Mouse (Mus musculus) liver, embryonic 14.5 days (tissue): ENCODE measurements at regions not wholly inside any gene's neighbourhood (a gene's known extent, or its start where the extent isn't known, plus 50 kb on each side); places are given as distances from the start of the nearest gene placed in this dataset.

Experiments used
- ATAC-seq: fragments of 200-750 bp; cut with Nextera tagmentation; 2 replicates; pipeline ENCODE4 v1.8.0; 2017; ENCODE audit warnings: moderate number of reproducible peaks, mild to moderate bottlenecking, moderate library complexity; ENCODE audit not compliant: insufficient read depth
- DNase-seq, 3 experiments: peaks; one replicate each; pipeline ENCODE4 v3.0.0-alpha.2; 2012 to 2013; ENCODE audit warnings: low read depth in 3 of 3, low spot score in 3 of 3
- H3K27ac ChIP-seq: fragments of 300-500 bp; sonication (generic); 2 replicates; pipeline ENCODE4 v1.5.1; 2014; ENCODE audit warnings: moderate library complexity, mild to moderate bottlenecking, control low read depth, inconsistent platforms
- H3K27me3 ChIP-seq: fragments of 300-500 bp; sonication (generic); 2 replicates; pipeline ENCODE4 v1.6.1; 2014; ENCODE audit warnings: mild to moderate bottlenecking, low read length, moderate library complexity; ENCODE audit not compliant: control insufficient read depth, insufficient read depth
- H3K36me3 ChIP-seq: fragments of 300-500 bp; sonication (generic); replicated peaks from 2 replicates; pipeline ENCODE4 v1.6.1; 2014; ENCODE audit warnings: low read depth; ENCODE audit not compliant: control insufficient read depth, insufficient read depth
- H3K4me1 ChIP-seq, 2 experiments: fragments of 200-500 bp in 1 of 2; fragments of 300-500 bp in 1 of 2; sonication (generic) in 1 of 2; replicated peaks; 2 replicates each; pipeline ENCODE4 v1.6.1; 2012 to 2014; ENCODE audit warnings: antibody characterized with exemption in 1 of 2, inconsistent platforms in 1 of 2, low read length in 1 of 2; ENCODE audit not compliant: control insufficient read depth in 2 of 2, insufficient read depth in 2 of 2
- H3K4me2 ChIP-seq: fragments of 300-500 bp; sonication (generic); 2 replicates; pipeline ENCODE4 v1.6.1; 2014; ENCODE audit warnings: low read depth, mild to moderate bottlenecking, control low read depth, moderate library complexity
- H3K4me3 ChIP-seq, 2 experiments: fragments of 200-500 bp in 1 of 2; fragments of 300-500 bp in 1 of 2; sonication (generic) in 1 of 2; 2 replicates each; pipeline ENCODE4 v1.5.1; 2012 to 2014; ENCODE audit warnings: low read depth in 2 of 2, low read length in 2 of 2, mild to moderate bottlenecking in 2 of 2, control low read depth in 1 of 2, inconsistent platforms in 1 of 2, moderate library complexity in 1 of 2; ENCODE audit not compliant: insufficient read depth in 1 of 2
- H3K9ac ChIP-seq: fragments of 300-500 bp; sonication (generic); replicated peaks from 2 replicates; pipeline ENCODE4 v1.6.1; 2014; ENCODE audit warnings: mild to moderate bottlenecking, control low read depth, moderate library complexity
- H3K9me3 ChIP-seq: fragments of 300-500 bp; sonication (generic); 2 replicates; pipeline ENCODE4 v1.6.1; 2016; ENCODE audit warnings: low read length, mixed read lengths; ENCODE audit not compliant: control insufficient read depth
- CTCF ChIP-seq: IDR thresholded peaks from 2 replicates; pipeline ENCODE4 v1.5.1; 2016; ENCODE audit warnings: antibody characterized with exemption, low read depth, control low read depth
- EP300 ChIP-seq: IDR thresholded peaks from 2 replicates; pipeline ENCODE4 v1.6.1; 2016; ENCODE audit warnings: antibody characterized with exemption, low read depth
- WGBS: fragments of 180-500 bp; shearing (Covaris S2); extraction: QIAGEN DNeasy Blood & Tissue Kit; methylation state at CpG from one replicate; pipeline ENCODE4 v1.1.7; 2014; ENCODE audit not compliant: insufficient replicate concordance; 5-methylcytosine and 5-hydroxymethylcytosine counted together

DNA sequence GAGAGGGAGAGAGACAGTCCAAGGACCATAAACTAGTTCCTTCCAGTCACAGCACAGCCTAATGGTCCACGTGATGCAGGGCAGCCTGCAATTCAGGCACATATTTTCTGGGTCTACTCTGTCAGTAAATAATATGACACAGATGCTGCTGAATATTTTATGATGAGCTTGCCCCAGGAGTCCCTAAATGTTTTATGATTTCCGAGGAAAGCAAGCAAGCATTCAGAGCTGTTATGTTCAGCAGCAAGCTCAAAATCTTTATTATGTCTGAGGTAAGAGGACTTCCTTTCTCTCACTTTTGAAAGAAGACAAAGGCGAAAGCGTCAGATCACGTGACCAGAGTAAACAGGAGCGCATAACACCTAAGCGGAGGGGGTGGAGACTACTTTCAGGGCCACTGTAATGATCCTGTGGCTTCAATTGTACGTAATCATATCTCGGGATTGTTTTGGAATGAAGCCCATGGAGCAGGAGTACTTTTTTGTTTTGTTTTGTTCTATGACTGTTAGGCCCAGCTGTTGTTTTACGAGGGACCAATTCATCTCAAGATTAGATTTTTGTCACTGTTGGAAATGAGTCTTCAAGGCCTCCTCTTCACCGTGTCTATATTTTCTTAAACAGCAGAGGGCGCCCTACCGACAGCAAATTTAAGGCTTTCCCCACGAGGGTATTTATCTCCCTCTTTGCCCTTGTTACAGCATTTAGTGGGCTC is 107.8 kb downstream of the Cavin4 start:
- WGBS: 30% methylated on average over 14 of the region's 14 CpGs
- TF ChIP-seq EP300 (no peak), CTCF (peak; percentile 43)
- no peaks in the 10 kb centered on the region for H3K27me3 ChIP-seq
- H3K4me2 ChIP-seq: no peak overlapping the region
- no peak overlapping the region for H3K9ac ChIP-seq
- ATAC-seq (no peak), DNase-seq (peak in 1 of 3 experiments; percentile 1)
- H3K4me1 ChIP-seq: no peaks in the 10 kb centered on the region; a peak in 1 of 4 replicates
- no peaks in the 10 kb centered on the region for H3K36me3 ChIP-seq
- H3K9me3 ChIP-seq: no peaks in the 10 kb centered on the region
- H3K27ac ChIP-seq: no peak overlapping the region
- H3K4me3 ChIP-seq: no peak overlapping the region

DNA sequence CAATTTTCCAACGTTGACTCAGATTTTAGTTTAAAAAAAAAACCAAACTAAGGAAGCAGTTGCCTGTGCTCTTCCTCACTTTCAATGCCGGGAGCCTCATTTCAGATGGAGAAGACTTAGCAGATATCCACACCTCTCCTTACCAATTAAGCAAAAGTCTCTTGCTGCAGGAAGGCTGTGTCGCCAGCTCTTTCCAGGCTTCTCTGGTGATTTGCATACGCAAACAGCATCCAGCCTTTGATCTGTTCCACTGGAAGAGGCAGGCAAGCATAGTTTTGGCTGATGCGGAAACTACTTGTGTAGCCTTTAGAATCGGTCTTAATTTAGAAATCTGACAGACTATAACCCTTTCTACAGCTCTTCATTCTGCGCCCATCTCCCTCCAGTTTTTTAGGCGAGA is 108.5 kb downstream of the Cavin4 start:
- Histone ChIP-seq H3K4me1 (no peaks in the 10 kb centered on the region; a peak in 1 of 4 replicates), H3K36me3 (no peaks in the 10 kb centered on the region), H3K9ac (no peak overlapping the region), H3K9me3 (no peaks in the 10 kb centered on the region), H3K4me2 (no peak overlapping the region), H3K27me3 (no peaks in the 10 kb centered on the region), H3K4me3 (no peak overlapping the region), H3K27ac (no peak overlapping the region)
- TF ChIP-seq CTCF: no peak
- TF ChIP-seq EP300: no peak
- no peak for ATAC-seq
- no peak for DNase-seq
- 48% methylated on average over 8 of the region's 8 CpGs for WGBS

DNA sequence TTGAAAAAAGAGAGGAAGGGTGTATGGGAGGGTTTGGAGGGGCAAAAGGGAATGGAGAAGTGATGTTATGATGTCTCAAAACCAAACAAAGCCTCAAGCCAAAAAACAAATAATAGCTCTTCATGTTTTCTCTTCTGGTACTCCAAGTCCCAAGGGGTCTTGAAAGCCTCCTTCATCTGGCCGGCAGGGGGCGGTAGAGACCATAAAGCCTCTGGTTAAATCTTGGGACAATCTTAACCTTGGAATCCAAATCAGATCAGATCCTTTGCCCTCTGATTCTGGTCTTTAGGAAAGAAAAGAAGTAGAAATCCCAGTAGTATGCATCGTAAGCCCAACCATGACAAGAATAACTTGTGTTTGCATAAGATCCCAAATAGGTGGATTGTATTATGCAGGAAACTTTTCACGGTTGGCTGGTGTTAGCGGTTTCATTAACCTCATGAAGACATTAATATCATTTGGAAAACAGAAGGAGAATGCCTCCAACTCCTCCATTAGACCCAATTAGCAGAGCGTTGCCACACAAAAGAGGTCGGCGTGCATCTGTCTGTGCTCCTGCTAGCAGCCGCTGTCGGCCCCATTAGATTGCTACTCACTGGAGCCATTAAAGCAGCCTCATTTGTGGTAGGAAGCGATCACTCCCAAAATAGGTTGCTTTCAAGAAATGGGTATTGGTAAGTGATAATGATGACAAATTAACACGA is 116.0 kb downstream of the Cavin4 start:
- DNase-seq (peak in 1 of 3 experiments; percentile 4), ATAC-seq (no peak)
- Histone ChIP-seq H3K9me3 (no peaks in the 10 kb centered on the region), H3K4me2 (no peak overlapping the region), H3K4me3 (no peak overlapping the region), H3K27me3 (no peaks in the 10 kb centered on the region), H3K9ac (no peak overlapping the region), H3K4me1 (no peaks in the 10 kb centered on the region), H3K27ac (no peak overlapping the region), H3K36me3 (no peaks in the 10 kb centered on the region)
- WGBS: 59% methylated on average over 12 of the region's 12 CpGs
- TF ChIP-seq EP300 (no peak), CTCF (peak; percentile 65)

DNA sequence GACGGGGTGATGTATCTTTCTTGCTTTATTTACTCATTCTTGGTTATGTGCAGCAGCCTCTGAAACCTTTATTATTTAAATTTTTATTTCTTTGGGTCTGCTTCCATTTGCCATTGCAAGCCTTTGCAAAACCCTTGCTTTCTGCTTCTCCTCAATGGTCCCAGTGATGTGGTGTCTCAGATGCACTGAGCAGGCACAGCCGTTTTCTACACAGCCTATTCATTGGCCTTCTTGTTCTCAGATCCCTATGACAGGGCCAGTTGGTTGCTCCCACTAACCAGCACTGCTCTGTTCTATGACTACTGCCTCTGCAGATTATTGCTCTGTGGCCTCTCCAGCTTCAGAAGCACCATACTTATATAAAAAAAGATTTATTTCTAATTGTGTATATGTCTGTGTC is 116.6 kb downstream of the Cavin4 start:
- WGBS: 54% methylated on average over 2 of the region's 2 CpGs
- no peak overlapping the region for H3K9ac ChIP-seq
- H3K36me3 ChIP-seq: no peaks in the 10 kb centered on the region
- no peaks in the 10 kb centered on the region for H3K9me3 ChIP-seq
- H3K27ac ChIP-seq: no peak overlapping the region
- no peaks in the 10 kb centered on the region for H3K27me3 ChIP-seq
- no peak for TF ChIP-seq CTCF
- TF ChIP-seq EP300: no peak
- H3K4me3 ChIP-seq: no peak overlapping the region
- H3K4me2 ChIP-seq: no peak overlapping the region
- ATAC-seq (no peak), DNase-seq (no peak)
- no peaks in the 10 kb centered on the region for H3K4me1 ChIP-seq

DNA sequence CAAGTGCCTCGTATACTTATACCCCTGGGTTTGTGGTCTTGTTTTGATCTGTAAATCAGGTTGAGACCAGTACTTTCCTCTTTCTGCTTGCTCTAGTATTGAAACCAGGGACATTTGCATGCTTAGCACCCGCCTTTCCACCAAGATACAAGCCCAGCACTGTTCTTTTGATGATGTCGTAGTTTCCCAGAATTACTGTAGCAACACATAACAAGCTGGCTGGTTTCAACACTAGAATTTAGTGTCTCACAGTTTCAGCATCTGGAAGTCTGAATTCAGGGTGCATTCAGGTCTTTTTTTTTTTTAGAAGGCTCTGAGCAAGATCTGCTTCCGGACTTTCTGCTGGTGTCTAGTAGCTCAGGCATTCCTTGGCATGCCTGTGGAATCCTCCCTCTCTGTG is 117.8 kb downstream of the Cavin4 start:
- Histone ChIP-seq H3K9me3 (no peaks in the 10 kb centered on the region), H3K36me3 (no peaks in the 10 kb centered on the region), H3K4me2 (no peak overlapping the region), H3K4me1 (no peaks in the 10 kb centered on the region), H3K27ac (no peak overlapping the region), H3K4me3 (no peak overlapping the region), H3K9ac (no peak overlapping the region), H3K27me3 (no peaks in the 10 kb centered on the region)
- TF ChIP-seq EP300: no peak
- TF ChIP-seq CTCF: no peak
- ATAC-seq (no peak), DNase-seq (no peak)
- WGBS: 53% methylated on average over 4 of the region's 4 CpGs
